Mouse (Mus musculus) kidney, adult 9 months (tissue): ENCODE data around the gene Cacna2d4.
"Not testable (repeated sequence)": the region's sequence is repeated elsewhere in the genome, so short reads cannot be mapped to it uniquely, and the experiment has no call there.

Experiments used
- DNase-seq: peaks from one replicate; pipeline ENCODE4 v3.0.0; 2022

Cacna2d4 gene

GRCm38 (mm10) chr6:119348234-119348633 is 111.9 kb downstream of the Cacna2d4 start:
- peak; percentile 83 for DNase-seq

- no peak for DNase-seq
These were observed 114.4 kb downstream of the Cacna2d4 start for GRCm38 (mm10) chr6:119350703-119351198.

GRCm38 (mm10) chr6:119351656-119352055 is 115.3 kb downstream of the Cacna2d4 start:
- no peak for DNase-seq

- no peak for DNase-seq
These were observed 116.2 kb downstream of the Cacna2d4 start for GRCm38 (mm10) chr6:119352501-119352900.

GRCm38 (mm10) chr6:119358020-119358571 is 121.8 kb downstream of the Cacna2d4 start:
- no peak for DNase-seq

- DNase-seq, result not testable (repeated sequence)
These were observed 123.9 kb downstream of the Cacna2d4 start for GRCm38 (mm10) chr6:119360250-119360649.

- no peak for DNase-seq
These were observed 124.8 kb downstream of the Cacna2d4 start for GRCm38 (mm10) chr6:119360925-119361702.

GRCm38 (mm10) chr6:119363593-119363992 is 127.3 kb downstream of the Cacna2d4 start:
- DNase-seq, result no peak

GRCm38 (mm10) chr6:119366800-119367199 is 130.5 kb downstream of the Cacna2d4 start:
- DNase-seq, result not testable (repeated sequence)

- no peak for DNase-seq
These were observed 131.1 kb downstream of the Cacna2d4 start for GRCm38 (mm10) chr6:119367382-119367781.

GRCm38 (mm10) chr6:119371624-119372023 is 135.3 kb downstream of the Cacna2d4 start:
- DNase-seq, result no peak

- no peak for DNase-seq
These were observed 135.9 kb downstream of the Cacna2d4 start for GRCm38 (mm10) chr6:119372237-119372636.

GRCm38 (mm10) chr6:119373000-119373705 is 136.8 kb downstream of the Cacna2d4 start:
- DNase-seq, result no peak

GRCm38 (mm10) chr6:119375035-119375434 is 138.7 kb downstream of the Cacna2d4 start:
- no peak for DNase-seq

GRCm38 (mm10) chr6:119377613-119378012 is 141.3 kb downstream of the Cacna2d4 start:
- no peak for DNase-seq

- DNase-seq, result no peak
These were observed 142.3 kb downstream of the Cacna2d4 start for GRCm38 (mm10) chr6:119378631-119379030.

- no peak for DNase-seq
These were observed 149.3 kb downstream of the Cacna2d4 start for GRCm38 (mm10) chr6:119385668-119386067.

GRCm38 (mm10) chr6:119386421-119386820 is 150.1 kb downstream of the Cacna2d4 start:
- DNase-seq, result no peak

GRCm38 (mm10) chr6:119386821-119387220 is 150.5 kb downstream of the Cacna2d4 start:
- no peak for DNase-seq

- peak; percentile 46 for DNase-seq
These were observed 151.7 kb downstream of the Cacna2d4 start for GRCm38 (mm10) chr6:119387801-119388649.

GRCm38 (mm10) chr6:119388650-119389012 is 152.3 kb downstream of the Cacna2d4 start:
- DNase-seq, result peak; percentile 96

- DNase-seq, result no peak
These were observed 152.8 kb downstream of the Cacna2d4 start for GRCm38 (mm10) chr6:119389089-119389488.

GRCm38 (mm10) chr6:119390728-119391127 is 154.4 kb downstream of the Cacna2d4 start:
- DNase-seq, result no peak
